Mouse (Mus musculus): ENCODE data around the gene Mybphl. TPM values are rescaled to one million over a fixed set of nuclear protein-coding genes. Genes with fewer than 3 reads are reported as not detected.

The Mybphl gene
- polyA plus RNA-seq, 1 experiment, result not detected

DNA sequence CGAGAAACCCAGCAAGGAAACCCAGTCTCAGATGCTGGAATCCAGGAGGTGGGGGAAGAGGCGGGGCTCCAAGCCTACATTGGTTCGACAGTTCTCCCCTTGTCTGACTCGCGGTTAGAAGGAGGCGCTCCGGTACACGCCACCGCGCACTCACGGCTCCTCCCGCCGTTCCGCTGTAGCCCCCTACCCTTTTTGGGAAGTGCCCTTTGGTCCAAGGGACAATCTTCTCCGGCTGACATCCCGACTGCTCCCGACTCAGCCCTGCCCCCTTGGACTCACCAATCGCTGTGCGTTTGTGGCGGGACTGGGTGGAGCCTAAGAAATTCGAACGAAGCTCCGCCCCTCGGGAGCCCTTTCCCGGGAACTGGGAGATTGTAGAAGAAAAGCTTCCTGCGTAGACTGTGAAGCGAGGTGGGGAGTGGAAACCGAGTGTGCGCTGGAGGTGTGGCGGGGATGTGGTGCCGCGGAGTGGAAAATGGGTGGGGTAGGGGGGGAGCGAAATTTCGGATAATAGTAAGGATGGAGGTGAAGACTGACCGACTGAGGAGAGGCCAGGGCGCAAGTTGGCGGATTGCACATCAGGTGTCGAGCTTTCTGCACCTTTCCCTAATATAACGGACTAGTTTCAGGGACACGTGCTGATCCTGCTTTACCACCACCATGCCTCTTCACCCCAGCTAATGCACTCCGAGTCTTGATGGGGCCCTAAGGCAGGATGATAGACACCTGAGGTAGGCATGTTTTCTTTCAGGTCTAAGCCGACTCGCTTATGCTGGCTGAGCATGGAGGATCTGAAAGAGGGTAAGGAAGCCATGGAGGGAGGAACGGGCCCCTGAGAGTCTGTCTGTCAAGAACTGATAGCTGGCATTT, 19.0 kb downstream of the Mybphl start, which contains the start of gene Psrc1:
Psrc1 (plus strand) TSS at position 355 of the 870 bp plus-strand sequence.
- TF ChIP-seq E2F4 (IDR thresholded peaks at IDR 0.05; ENCODE audit: insufficient read depth) (peak; percentile 45), POLR2A (IDR thresholded peaks at IDR 0.05; ENCODE audit: insufficient read length, low read depth) (peak; percentile 41), POLR2AphosphoS2 (IDR thresholded peaks at IDR 0.05; ENCODE audit: insufficient read length, low read depth) (no peak)

DNA sequence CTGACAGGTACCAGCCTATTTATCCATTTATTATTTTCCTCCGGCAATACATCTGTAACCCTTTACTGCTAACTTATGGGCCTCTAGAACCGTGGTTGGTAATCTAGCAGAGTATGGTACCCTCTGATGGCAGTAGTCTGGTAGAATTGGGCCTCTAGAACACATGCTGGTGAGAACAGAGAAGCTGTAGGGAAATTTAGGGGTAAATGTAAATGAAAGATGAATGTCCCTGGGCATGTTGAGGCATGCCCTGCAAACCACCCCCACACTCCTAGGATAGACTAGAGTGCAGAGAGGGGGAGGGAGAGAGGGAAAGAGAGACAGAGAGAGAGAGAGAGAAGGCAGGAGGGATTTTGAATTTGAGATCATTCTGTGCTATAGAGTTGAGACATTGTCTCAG, 19.7 kb downstream of the Mybphl start:
- Histone ChIP-seq H3K36me3 (ENCODE audit: control insufficient read depth, insufficient read depth) (no peaks in the 10 kb centered on the region), H3K4me3 (peak overlapping the region; percentile 45), H3K79me2 (ENCODE audit: control insufficient read depth, insufficient read depth) (no peaks in the 10 kb centered on the region), H3K4me2 (ENCODE audit: low read depth) (peak overlapping the region; percentile 68), H3ac (ENCODE audit: control insufficient read depth, insufficient read length) (no peak overlapping the region), H3K27me3 (ENCODE audit: control insufficient read depth, insufficient read depth, insufficient read length) (no peaks in the 10 kb centered on the region)
- TF ChIP-seq REST (IDR thresholded peaks at IDR 0.05; ENCODE audit: insufficient read depth, insufficient read length) (no peak), TCF12 (IDR thresholded peaks at IDR 0.05; ENCODE audit: insufficient read depth, poor library complexity, severe bottlenecking) (no peak), TCF3 (IDR thresholded peaks at IDR 0.05; ENCODE audit: insufficient read length, low read depth) (no peak), CEBPB (IDR thresholded peaks at IDR 0.05; ENCODE audit: insufficient read depth, poor library complexity, severe bottlenecking) (no peak), POLR2A (IDR thresholded peaks at IDR 0.05; ENCODE audit: insufficient read length, low read depth) (no peak), MYOG (IDR thresholded peaks at IDR 0.05; ENCODE audit: control insufficient read depth in 1 of 3, insufficient read depth in 1 of 3, insufficient read length in 2 of 3, low read depth in 2 of 3) (no peak), MAX (IDR thresholded peaks at IDR 0.05; ENCODE audit: low read depth) (no peak), E2F4 (IDR thresholded peaks at IDR 0.05; ENCODE audit: insufficient read depth) (no peak), USF1 (IDR thresholded peaks at IDR 0.05; ENCODE audit: low read depth) (no peak), MYOD1 (IDR thresholded peaks at IDR 0.05; ENCODE audit: control insufficient read depth in 1 of 3, insufficient read length in 2 of 3, low read depth in 2 of 3) (no peak), POLR2AphosphoS2 (IDR thresholded peaks at IDR 0.05; ENCODE audit: insufficient read length, low read depth) (no peak), SRF (IDR thresholded peaks at IDR 0.05; ENCODE audit: control insufficient read depth, insufficient read length, low read depth) (no peak)

More for the DNA sequence above, 19.0 kb downstream of the Mybphl start, which contains the start of gene Psrc1:
- Histone ChIP-seq H3K27me3 (ENCODE audit: control insufficient read depth, insufficient read depth, insufficient read length) (no peaks in the 10 kb centered on the region), H3K4me2 (ENCODE audit: low read depth) (peak within 1 kb of the TSS; percentile 68), H3ac (ENCODE audit: control insufficient read depth, insufficient read length) (no peak within 1 kb of the TSS), H3K79me2 (ENCODE audit: control insufficient read depth, insufficient read depth) (no peaks in the 10 kb centered on the region), H3K36me3 (ENCODE audit: control insufficient read depth, insufficient read depth) (no peaks in the 10 kb centered on the region), H3K4me3 (peak within 1 kb of the TSS; percentile 45)

DNA sequence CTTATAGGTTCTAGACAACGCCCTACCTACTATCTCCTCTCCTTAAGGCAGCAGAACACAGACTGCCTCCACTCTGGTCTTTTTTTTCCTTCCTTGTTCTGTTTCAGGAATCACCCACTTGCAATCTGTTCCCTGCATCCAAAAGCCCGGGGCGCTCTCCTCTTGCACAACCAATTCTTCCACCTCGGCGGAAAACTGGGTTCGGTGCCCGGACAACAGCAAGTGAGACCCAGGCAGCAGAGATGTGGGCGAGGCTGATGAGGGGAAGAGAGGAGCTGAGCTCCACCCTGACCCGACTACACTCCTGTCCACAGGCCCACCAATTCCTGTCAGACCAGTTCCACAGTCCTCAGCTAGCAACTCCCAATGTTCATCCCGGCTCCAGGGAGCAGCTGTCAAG, 21.5 kb downstream of the Mybphl start:
- H3K4me3 ChIP-seq, result no peak overlapping the region
- no peaks in the 10 kb centered on the region for H3K79me2 ChIP-seq (ENCODE audit: control insufficient read depth, insufficient read depth)
- no peaks in the 10 kb centered on the region for H3K27me3 ChIP-seq (ENCODE audit: control insufficient read depth, insufficient read depth, insufficient read length)
- no peaks in the 10 kb centered on the region for H3K36me3 ChIP-seq (ENCODE audit: control insufficient read depth, insufficient read depth)
- H3ac ChIP-seq (ENCODE audit: control insufficient read depth, insufficient read length), result no peak overlapping the region
- no peak overlapping the region for H3K4me2 ChIP-seq (ENCODE audit: low read depth)
- no peak for TF ChIP-seq TCF12 (IDR thresholded peaks at IDR 0.05; ENCODE audit: insufficient read depth, poor library complexity, severe bottlenecking)
- TF ChIP-seq USF1 (IDR thresholded peaks at IDR 0.05; ENCODE audit: low read depth), result no peak
- no peak for TF ChIP-seq MAX (IDR thresholded peaks at IDR 0.05; ENCODE audit: low read depth)
- TF ChIP-seq POLR2A (IDR thresholded peaks at IDR 0.05; ENCODE audit: insufficient read length, low read depth), result no peak

DNA sequence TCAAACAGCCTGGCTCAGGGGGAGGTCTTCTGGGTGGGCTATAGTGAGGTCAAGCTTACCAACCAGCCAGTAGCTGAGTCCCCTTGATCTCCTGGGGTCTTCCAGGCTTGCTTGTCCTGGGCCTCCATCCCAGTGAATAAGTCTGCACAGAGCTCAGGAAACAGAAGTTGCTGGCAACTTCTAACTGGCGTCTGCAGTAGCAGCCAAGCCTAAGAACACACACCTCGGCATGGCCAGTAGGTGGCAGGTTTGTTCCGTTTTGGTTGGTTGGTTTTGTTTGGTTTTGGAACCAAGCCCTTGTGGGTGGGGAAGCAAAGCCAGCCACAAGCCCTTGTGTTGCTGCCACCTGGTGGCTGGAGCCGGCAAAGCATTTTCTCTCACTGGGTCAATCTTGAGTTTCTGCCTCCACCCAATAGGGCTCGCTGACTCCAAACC, 24.4 kb downstream of the Mybphl start:
- Histone ChIP-seq H3K79me2 (ENCODE audit: control insufficient read depth, insufficient read depth) (no peaks in the 10 kb centered on the region), H3K27me3 (ENCODE audit: control insufficient read depth, insufficient read depth, insufficient read length) (peaks cover 28% of the 10 kb centered on the region), H3K4me2 (ENCODE audit: low read depth) (peak overlapping the region; percentile 36), H3K36me3 (ENCODE audit: control insufficient read depth, insufficient read depth) (no peaks in the 10 kb centered on the region), H3ac (ENCODE audit: control insufficient read depth, insufficient read length) (no peak overlapping the region), H3K4me3 (no peak overlapping the region)
- TF ChIP-seq POLR2AphosphoS2 (IDR thresholded peaks at IDR 0.05; ENCODE audit: insufficient read length, low read depth), result peak; percentile 33
- no peak for TF ChIP-seq TCF12 (IDR thresholded peaks at IDR 0.05; ENCODE audit: insufficient read depth, poor library complexity, severe bottlenecking)
- no peak for TF ChIP-seq TCF3 (IDR thresholded peaks at IDR 0.05; ENCODE audit: insufficient read length, low read depth)
- peak; percentile 31 for TF ChIP-seq POLR2A (IDR thresholded peaks at IDR 0.05; ENCODE audit: insufficient read length, low read depth)
- no peak for TF ChIP-seq E2F4 (IDR thresholded peaks at IDR 0.05; ENCODE audit: insufficient read depth)

DNA sequence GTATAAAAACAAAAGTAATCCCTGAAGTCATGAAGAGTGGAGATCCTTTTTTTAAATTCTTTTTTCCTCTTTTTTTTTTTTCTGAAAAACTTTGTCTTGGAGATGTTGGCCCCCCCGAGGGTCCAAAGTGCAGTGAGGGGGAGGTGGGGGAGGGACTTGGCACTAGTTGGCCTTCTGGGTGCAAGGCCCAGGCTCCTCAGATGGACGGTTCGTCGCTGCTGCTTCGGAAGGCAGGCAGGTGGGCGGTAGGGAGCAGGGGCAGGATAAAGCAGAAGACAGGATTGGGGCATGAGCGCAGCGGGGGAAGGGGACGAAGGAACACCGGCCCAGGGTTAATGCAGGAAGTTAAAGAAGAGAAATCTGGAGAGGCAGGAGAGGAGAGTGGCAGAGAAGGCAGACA, 27.6 kb downstream of the Mybphl start:
- no peak overlapping the region for H3ac ChIP-seq (ENCODE audit: control insufficient read depth, insufficient read length)

More for the DNA sequence above, 27.6 kb downstream of the Mybphl start:
- no peak for TF ChIP-seq TCF3 (IDR thresholded peaks at IDR 0.05; ENCODE audit: insufficient read length, low read depth)
- no peak for TF ChIP-seq CEBPB (IDR thresholded peaks at IDR 0.05; ENCODE audit: insufficient read depth, poor library complexity, severe bottlenecking)
- no peak for TF ChIP-seq MYOD1 (IDR thresholded peaks at IDR 0.05; ENCODE audit: control insufficient read depth in 1 of 3, insufficient read length in 2 of 3, low read depth in 2 of 3)
- TF ChIP-seq USF1 (IDR thresholded peaks at IDR 0.05; ENCODE audit: low read depth), result no peak
- TF ChIP-seq MYOG (IDR thresholded peaks at IDR 0.05; ENCODE audit: control insufficient read depth in 1 of 3, insufficient read depth in 1 of 3, insufficient read length in 2 of 3, low read depth in 2 of 3), result no peak
- no peak for TF ChIP-seq POLR2AphosphoS2 (IDR thresholded peaks at IDR 0.05; ENCODE audit: insufficient read length, low read depth)
- no peak for TF ChIP-seq REST (IDR thresholded peaks at IDR 0.05; ENCODE audit: insufficient read depth, insufficient read length)
- TF ChIP-seq TCF12 (IDR thresholded peaks at IDR 0.05; ENCODE audit: insufficient read depth, poor library complexity, severe bottlenecking), result no peak
- TF ChIP-seq POLR2A (IDR thresholded peaks at IDR 0.05; ENCODE audit: insufficient read length, low read depth), result no peak
- Histone ChIP-seq H3K79me2 (ENCODE audit: control insufficient read depth, insufficient read depth) (no peaks in the 10 kb centered on the region), H3K27me3 (ENCODE audit: control insufficient read depth, insufficient read depth, insufficient read length) (peaks cover 58% of the 10 kb centered on the region), H3K36me3 (ENCODE audit: control insufficient read depth, insufficient read depth) (no peaks in the 10 kb centered on the region), H3K4me3 (no peak overlapping the region), H3K4me2 (ENCODE audit: low read depth) (no peak overlapping the region)

Measured in myocyte (in vitro differentiated cells).